Mouse (Mus musculus) heart, embryonic 11.5 days (tissue): Measurements from ENCODE around the gene 1700024G13Rik. TPM values are rescaled to one million over a fixed set of nuclear protein-coding genes. Genes with fewer than 3 reads are reported as not detected.

ENCODE experiments used
- ATAC-seq: fragments of 200-750 bp; cut with Nextera tagmentation; replicated peaks from 2 replicates; pipeline ENCODE4 v1.8.0; 2017; ENCODE audit warnings: moderate library complexity; ENCODE audit not compliant: insufficient number of reproducible peaks, low FRiP score, low TSS enrichment
- H3K27ac ChIP-seq: fragments of 300-500 bp; sonication (generic); 2 replicates; pipeline ENCODE4 v1.5.1; 2014; ENCODE audit warnings: mild to moderate bottlenecking, low read depth, low read length
- H3K27me3 ChIP-seq: fragments of 300-500 bp; sonication (generic); 2 replicates; pipeline ENCODE4 v1.6.1; 2014; ENCODE audit warnings: mild to moderate bottlenecking, low read length, mixed read lengths; ENCODE audit not compliant: control insufficient read depth, insufficient read depth
- H3K36me3 ChIP-seq: fragments of 300-500 bp; sonication (generic); 2 replicates; pipeline ENCODE4 v1.6.1; 2014; ENCODE audit warnings: mild to moderate bottlenecking, low read length, moderate library complexity, mixed read lengths; ENCODE audit not compliant: control insufficient read depth, insufficient read depth
- H3K4me1 ChIP-seq: fragments of 300-500 bp; sonication (generic); 2 replicates; pipeline ENCODE4 v1.6.1; 2014; ENCODE audit warnings: low read length; ENCODE audit not compliant: control insufficient read depth, insufficient read depth
- H3K4me2 ChIP-seq: fragments of 300-500 bp; sonication (generic); 2 replicates; pipeline ENCODE4 v1.6.1; 2014; ENCODE audit warnings: mild to moderate bottlenecking, moderate library complexity
- H3K4me3 ChIP-seq: fragments of 300-500 bp; sonication (generic); 2 replicates; pipeline ENCODE4 v1.5.1; 2014; ENCODE audit warnings: low read depth, low read length
- H3K9ac ChIP-seq: fragments of 300-500 bp; sonication (generic); 2 replicates; pipeline ENCODE4 v1.6.1; 2014; ENCODE audit warnings: mild to moderate bottlenecking, low read depth, low read length, moderate library complexity
- H3K9me3 ChIP-seq: fragments of 300-500 bp; sonication (generic); replicated peaks from 2 replicates; pipeline ENCODE4 v1.6.1; 2016; ENCODE audit warnings: low read length; ENCODE audit not compliant: control insufficient read depth
- WGBS: fragments of 180-500 bp; shearing (Covaris S2); extraction: QIAGEN DNeasy Blood & Tissue Kit; methylation state at CpG from one replicate; pipeline ENCODE4 v1.1.7; 2014; ENCODE audit not compliant: insufficient replicate concordance; 5-methylcytosine and 5-hydroxymethylcytosine counted together
- polyA plus RNA-seq: library from polyadenylated mRNA; unstranded; fragments of >200 nt; fragmentation: Nextera tagmentation; extraction: Ambion mirVana; gene quantifications from 2 replicates; pipeline ENCODE4 v1.2.1, GENCODE M21; 2014

1700024G13Rik gene
- polyA plus RNA-seq, 1 experiment from 2014 or later: not detected

GRCm38 (mm10) chr14:32344694-32345093 lies 43.5 kb downstream of the 1700024G13Rik start:
- no peak for ATAC-seq
- Histone ChIP-seq H3K4me1 (no peaks in the 10 kb centered on the region), H3K9ac (no peak overlapping the region), H3K4me3 (no peak overlapping the region), H3K4me2 (no peak overlapping the region), H3K27me3 (no peaks in the 10 kb centered on the region), H3K9me3 (no peaks in the 10 kb centered on the region), H3K36me3 (peaks cover 3% of the 10 kb centered on the region; the same call in 1 of the 2 replicates), H3K27ac (no peak overlapping the region)
- 79% methylated on average over 9 of the region's 10 CpGs for WGBS

GRCm38 (mm10) chr14:32344176-32344575 lies 44.0 kb downstream of the 1700024G13Rik start:
- no peak overlapping the region for H3K4me3 ChIP-seq
- H3K4me2 ChIP-seq: no peak overlapping the region
- peaks cover 3% of the 10 kb centered on the region; the same call in 1 of the 2 replicates for H3K36me3 ChIP-seq
- 82% methylated on average over 7 of the region's 7 CpGs for WGBS
- H3K9me3 ChIP-seq: no peaks in the 10 kb centered on the region
- ATAC-seq: no peak
- H3K9ac ChIP-seq: no peak overlapping the region
- H3K27ac ChIP-seq: no peak overlapping the region
- no peaks in the 10 kb centered on the region for H3K4me1 ChIP-seq
- H3K27me3 ChIP-seq: no peaks in the 10 kb centered on the region

- WGBS: 90% methylated on average over 7 of the region's 7 CpGs
- Histone ChIP-seq H3K4me2 (no peak overlapping the region), H3K27me3 (no peaks in the 10 kb centered on the region), H3K4me1 (no peaks in the 10 kb centered on the region), H3K4me3 (no peak overlapping the region), H3K9ac (no peak overlapping the region), H3K9me3 (no peaks in the 10 kb centered on the region), H3K27ac (no peak overlapping the region), H3K36me3 (peaks cover 8% of the 10 kb centered on the region; the same call in 1 of the 2 replicates)
- ATAC-seq: no peak
Observed at GRCm38 (mm10) chr14:32341823-32342222, 46.4 kb downstream of the 1700024G13Rik start.

GRCm38 (mm10) chr14:32336547-32336946 lies 51.6 kb downstream of the 1700024G13Rik start:
- Histone ChIP-seq H3K27ac (no peak overlapping the region), H3K27me3 (no peaks in the 10 kb centered on the region), H3K36me3 (peaks cover 8% of the 10 kb centered on the region; the same call in 1 of the 2 replicates), H3K4me2 (no peak overlapping the region), H3K4me1 (no peaks in the 10 kb centered on the region), H3K4me3 (no peak overlapping the region), H3K9ac (no peak overlapping the region), H3K9me3 (no peaks in the 10 kb centered on the region)
- no peak for ATAC-seq
- WGBS: 75% methylated on average over 11 of the region's 11 CpGs

- 77% methylated on average over 6 of the region's 6 CpGs for WGBS
- no peak overlapping the region for H3K4me3 ChIP-seq
- H3K27ac ChIP-seq: no peak overlapping the region
- no peak overlapping the region for H3K9ac ChIP-seq
- ATAC-seq: no peak
- no peaks in the 10 kb centered on the region for H3K27me3 ChIP-seq
- H3K9me3 ChIP-seq: no peaks in the 10 kb centered on the region
- no peaks in the 10 kb centered on the region for H3K4me1 ChIP-seq
- H3K4me2 ChIP-seq: no peak overlapping the region
- H3K36me3 ChIP-seq: peaks cover 8% of the 10 kb centered on the region; the same call in 1 of the 2 replicates
Observed at GRCm38 (mm10) chr14:32336021-32336420, 52.2 kb downstream of the 1700024G13Rik start.

- no peaks in the 10 kb centered on the region for H3K4me1 ChIP-seq
- H3K36me3 ChIP-seq: peaks cover 5% of the 10 kb centered on the region; the same call in 1 of the 2 replicates
- no peaks in the 10 kb centered on the region for H3K27me3 ChIP-seq
- no peak overlapping the region for H3K4me2 ChIP-seq
- no peak overlapping the region for H3K9ac ChIP-seq
- H3K27ac ChIP-seq: no peak overlapping the region
- H3K9me3 ChIP-seq: no peaks in the 10 kb centered on the region
- H3K4me3 ChIP-seq: no peak overlapping the region
- ATAC-seq: no peak
- WGBS: 87% methylated on average over 20 of the region's 20 CpGs
Observed at GRCm38 (mm10) chr14:32332515-32333445, 55.4 kb downstream of the 1700024G13Rik start.

- no peaks in the 10 kb centered on the region for H3K9me3 ChIP-seq
- H3K4me2 ChIP-seq: no peak overlapping the region
- no peak overlapping the region for H3K9ac ChIP-seq
- H3K4me3 ChIP-seq: no peak overlapping the region
- no peak for ATAC-seq
- no peaks in the 10 kb centered on the region for H3K27me3 ChIP-seq
- 0 out of 2 replicates have a peak, but pooled peaks cover 2% of the 10 kb centered on the region for H3K4me1 ChIP-seq
- H3K36me3 ChIP-seq: no peaks in the 10 kb centered on the region; the same call in 1 of the 2 replicates
- 89% methylated on average over 9 of the region's 9 CpGs for WGBS
- no peak overlapping the region for H3K27ac ChIP-seq
Observed at GRCm38 (mm10) chr14:32327366-32327765, 60.8 kb downstream of the 1700024G13Rik start.
